Mouse (Mus musculus): ENCODE measurements at regions not wholly inside any gene's neighbourhood (a gene's known extent, or its start where the extent isn't known, plus 50 kb on each side); places are given as distances from the start of the nearest gene placed in this dataset.
"Not testable (repeated sequence)": the region's sequence is repeated elsewhere in the genome, so short reads cannot be mapped to it uniquely, and the experiment has no call there.

DNA sequence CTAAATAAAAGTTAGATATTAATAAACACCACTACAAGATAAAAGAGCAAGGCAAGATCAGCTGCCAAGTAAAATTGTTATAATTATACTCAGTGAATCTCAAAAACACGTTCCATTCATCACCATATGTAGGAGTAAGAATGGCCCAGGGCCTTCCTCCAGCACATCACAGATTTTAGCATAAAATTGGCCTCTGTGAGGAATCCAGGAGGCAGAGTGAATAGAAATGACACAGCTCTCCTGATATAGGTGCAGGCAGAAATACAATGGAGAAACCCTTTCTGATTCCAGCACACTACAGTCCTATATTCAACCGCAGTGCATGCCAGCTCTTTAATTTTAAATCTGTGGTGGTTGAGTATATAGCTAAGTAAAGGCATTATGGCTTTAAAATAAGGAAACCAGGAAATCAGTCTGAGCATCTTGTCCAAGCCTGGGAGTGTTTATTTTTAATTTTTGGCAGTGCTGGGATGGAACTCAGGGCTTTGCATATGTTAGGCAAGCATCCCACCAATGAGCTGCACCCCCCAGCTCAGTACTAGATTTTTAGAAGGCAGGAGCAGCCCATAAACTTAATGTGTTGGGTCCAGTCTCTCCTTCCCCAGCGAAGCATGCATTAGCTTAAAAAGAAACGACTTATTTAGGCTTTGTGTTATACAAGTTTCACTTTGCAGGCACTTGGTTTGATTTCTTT is 158.3 kb upstream of the Ptprz1 start:
- DNase-seq (ENCODE audit: low spot score in 2 of 2) = no peak

- DNase-seq (ENCODE audit: low spot score in 2 of 2) = no peak
Observed at GRCm38 (mm10) chr6:22716144-22716856, 159.0 kb upstream of the Ptprz1 start.

DNA sequence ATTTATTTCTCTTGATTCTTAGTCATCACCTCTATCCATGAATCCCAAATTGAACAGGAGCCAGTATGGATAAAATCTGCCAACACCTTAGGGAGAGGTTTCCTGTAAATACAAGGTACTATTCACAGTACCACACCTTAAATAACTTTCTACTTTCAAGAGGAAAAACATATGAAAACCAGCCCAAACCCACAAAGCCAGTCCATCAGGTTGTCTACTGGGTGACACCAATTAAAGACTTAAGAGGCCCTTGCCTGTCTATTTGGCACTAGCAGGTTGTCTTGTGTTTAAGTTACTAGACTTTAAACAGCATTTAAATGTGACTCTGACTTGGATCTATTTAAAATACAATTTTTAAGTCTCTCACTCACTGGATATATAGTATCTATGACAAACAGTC is 177.1 kb upstream of the Ptprz1 start:
- no peak for DNase-seq (ENCODE audit: low spot score in 2 of 2)

GRCm38 (mm10) chr6:22688678-22689126 is 186.6 kb upstream of the Ptprz1 start:
- no peak for DNase-seq (ENCODE audit: low spot score in 2 of 2)

- DNase-seq (ENCODE audit: low spot score in 2 of 2) = no peak
Observed at GRCm38 (mm10) chr6:22674586-22674929, 200.7 kb upstream of the Ptprz1 start.

DNA sequence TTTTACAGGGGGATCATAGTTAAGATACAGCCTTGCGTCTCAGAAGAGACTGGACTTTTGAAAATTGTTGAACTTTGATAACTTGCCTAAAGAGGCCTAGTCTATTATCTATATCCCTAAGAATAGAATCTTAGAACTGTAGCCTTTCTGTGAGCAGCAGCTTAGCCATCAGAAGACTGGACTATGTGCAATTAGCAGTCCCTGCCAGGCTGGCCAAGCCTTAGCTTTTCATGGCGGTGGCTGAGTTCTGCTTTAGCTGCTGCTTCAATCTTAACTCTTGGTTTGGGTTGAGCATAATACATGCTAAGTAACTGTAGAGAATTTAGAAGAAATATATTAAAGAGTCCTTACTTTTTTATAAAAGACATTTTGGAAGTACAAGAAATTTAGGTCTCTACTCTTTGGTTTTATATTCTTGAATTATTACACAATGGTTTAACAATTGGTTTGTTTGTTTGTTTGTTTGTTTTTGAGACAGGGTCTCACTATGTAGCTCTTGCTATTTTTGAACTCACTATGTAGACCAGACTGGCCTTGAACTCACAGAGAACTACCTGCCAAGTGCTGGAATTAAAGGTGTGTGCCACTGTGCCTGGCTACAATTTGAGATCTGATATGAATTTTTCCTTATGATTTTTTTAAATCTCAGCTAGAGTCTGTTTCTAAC is 201.2 kb upstream of the Ptprz1 start:
- DNase-seq (ENCODE audit: low spot score in 2 of 2) = no peak

DNA sequence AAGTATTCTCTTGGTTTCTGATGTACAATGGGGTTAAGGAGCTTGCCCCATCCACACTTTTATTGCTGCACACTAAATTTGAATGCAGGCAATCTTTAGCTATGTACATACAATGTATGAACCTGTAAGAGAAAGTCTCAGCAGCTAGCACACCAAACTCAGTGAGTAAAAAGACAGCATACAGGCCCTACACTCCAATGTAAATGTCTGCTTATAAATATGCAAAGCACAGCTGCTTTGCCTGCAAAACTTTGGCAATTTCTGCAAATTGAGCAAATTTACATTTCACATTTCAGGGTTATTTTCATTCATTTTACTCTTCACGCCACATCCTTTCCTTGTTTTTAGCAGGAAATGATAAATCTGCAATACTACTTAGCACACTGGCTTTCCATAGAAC is 203.8 kb upstream of the Ptprz1 start:
- DNase-seq (ENCODE audit: low spot score in 2 of 2) = no peak

DNA sequence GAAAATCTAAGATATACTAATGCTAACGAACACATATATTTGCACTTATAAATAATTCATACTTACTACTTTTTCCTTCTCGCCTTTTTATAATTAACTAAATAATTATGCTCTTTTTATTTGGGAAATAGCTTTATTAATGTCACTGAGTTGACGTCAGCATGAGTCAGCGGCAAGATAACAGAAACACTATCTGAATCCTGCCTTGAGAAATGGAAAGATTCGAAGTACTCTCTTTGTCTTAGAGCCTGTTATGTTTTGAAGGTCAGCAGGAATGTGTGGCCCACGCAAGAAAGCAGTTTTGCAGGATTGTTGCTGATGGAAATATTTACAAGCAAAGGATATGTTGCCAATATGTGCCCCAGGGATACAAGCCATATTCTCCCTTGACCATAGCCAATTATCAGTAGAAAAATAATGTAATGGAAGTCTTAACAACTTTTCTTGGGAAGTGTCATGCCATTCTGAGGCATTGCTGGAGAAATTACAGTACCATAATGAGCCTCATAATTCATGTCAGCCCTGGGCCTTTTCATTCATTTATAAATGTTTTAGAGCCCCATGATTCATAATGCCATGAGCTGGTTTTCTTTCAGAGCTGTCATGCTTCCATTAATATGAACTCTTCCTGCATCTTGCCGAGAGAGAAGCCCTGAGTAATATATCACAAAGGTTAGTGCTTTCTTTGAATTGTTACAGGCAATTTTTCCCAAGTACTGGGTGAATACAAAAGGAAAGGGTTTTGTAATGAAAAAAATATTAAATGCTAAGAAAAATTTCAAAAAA is 206.9 kb upstream of the Ptprz1 start:
- no peak for DNase-seq (ENCODE audit: low spot score in 2 of 2)

DNA sequence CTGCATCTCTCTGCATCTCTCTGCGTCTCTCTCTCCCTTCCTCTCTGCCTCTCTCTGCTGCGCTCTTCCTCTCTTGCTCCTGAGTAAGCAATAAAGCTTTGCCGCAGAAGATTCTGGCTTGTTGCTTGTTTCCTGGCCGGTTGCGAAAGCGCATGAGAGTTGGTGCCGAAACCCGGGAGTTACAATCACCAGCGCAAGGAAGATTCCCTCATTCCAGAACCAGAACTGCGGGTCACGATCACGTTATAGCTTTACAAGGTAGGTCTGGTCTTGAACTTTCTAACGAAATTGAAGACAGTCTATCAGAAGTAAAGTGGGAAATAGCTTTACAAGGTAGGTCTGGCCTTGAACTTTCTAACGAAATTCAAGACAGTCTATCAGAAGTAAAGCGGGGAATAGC is 217.9 kb upstream of the Ptprz1 start:
- DNase-seq (ENCODE audit: low spot score in 2 of 2) = not testable (repeated sequence)

DNA sequence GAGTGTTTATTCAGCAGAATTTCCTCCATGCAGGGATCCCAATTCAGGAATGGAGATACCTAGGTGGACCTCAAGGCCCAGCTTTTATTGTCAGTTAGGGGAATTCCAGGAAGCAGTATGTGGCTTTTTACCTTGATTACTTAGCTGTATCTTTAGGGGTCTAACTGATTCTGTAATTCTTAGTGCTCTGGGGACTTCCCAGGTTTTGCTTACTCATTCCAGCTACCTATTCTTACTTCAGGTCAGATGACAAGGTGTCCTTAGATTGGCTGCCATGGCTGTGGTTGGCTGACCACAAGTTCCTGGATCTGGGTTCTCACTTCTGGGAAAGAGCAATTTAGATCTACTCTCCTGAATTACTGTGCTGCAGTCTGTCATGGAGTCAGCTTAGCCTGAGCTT is 235.2 kb upstream of the Ptprz1 start:
- no peak for DNase-seq (ENCODE audit: low spot score in 2 of 2)

- DNase-seq (ENCODE audit: low spot score in 2 of 2) = no peak
Observed at GRCm38 (mm10) chr6:22635141-22635540, 240.2 kb upstream of the Ptprz1 start.

- DNase-seq (ENCODE audit: low spot score in 2 of 2) = no peak
Observed at GRCm38 (mm10) chr6:22634740-22635139, 240.6 kb upstream of the Ptprz1 start.

GRCm38 (mm10) chr6:22591592-22591991 is 235.5 kb upstream of the Fam3c start:
- DNase-seq (ENCODE audit: low spot score in 2 of 2) = no peak

- no peak for DNase-seq (ENCODE audit: low spot score in 2 of 2)
Observed at GRCm38 (mm10) chr6:22584851-22585250, 228.8 kb upstream of the Fam3c start.

DNA sequence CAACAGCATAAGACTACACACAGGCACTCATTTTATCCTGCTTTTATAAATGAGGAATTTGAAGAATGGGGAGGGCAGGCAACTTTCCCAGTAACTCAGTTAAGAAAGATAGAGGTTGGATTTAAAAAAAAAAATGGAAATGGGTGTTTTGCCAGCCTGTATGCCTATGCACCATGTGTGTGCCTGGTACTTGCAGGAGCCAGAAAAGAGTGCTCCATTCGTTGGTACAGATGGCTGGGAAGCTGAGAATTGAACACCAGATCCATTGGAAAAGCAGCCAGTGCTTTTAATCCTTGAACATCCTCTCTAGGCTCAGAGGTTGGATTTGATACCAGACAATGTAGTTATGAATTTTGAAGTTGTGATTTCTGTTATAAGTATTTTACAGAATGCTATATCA is 216.9 kb upstream of the Fam3c start:
- no peak for DNase-seq (ENCODE audit: low spot score in 2 of 2)

DNA sequence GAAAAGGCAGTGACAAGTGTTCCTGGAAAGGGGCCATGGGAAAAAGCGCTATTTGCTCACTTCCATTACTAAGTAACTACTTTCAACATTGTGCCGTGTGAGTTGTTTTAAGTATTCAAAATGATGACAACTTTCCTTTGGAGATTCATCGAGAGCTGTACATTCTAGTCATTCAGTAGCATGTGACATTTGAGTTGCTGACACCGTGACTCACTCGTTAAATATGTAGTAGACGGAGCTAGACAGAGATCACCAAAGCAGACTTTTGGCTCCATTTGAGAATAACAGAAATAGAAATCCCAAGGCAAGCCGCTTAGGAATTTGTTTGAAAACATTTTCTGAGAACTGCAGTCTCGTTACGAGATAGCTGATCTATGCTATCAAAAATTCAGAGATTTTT is 211.8 kb upstream of the Fam3c start:
- DNase-seq (ENCODE audit: low spot score in 2 of 2) = no peak

GRCm38 (mm10) chr6:22548296-22549245 is 192.5 kb upstream of the Fam3c start:
- no peak for DNase-seq (ENCODE audit: low spot score in 2 of 2)

DNA sequence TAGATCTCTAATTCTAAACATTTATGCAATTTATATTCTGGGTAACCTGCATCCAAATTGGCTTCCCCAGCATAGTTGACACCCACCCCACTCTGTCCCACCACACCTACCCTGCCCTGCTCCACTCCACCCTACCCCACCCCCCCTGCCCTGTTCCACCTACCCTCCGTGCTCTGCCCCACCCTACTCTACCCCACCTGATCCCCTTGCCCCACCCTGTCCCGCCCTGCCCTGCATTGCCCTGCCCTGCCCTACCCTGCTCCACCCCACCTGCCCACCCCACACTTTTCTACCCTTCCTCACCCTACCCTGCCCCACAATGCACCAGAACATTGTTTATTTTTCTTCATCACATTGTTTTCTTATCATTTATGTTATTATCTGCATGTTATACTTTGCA is 185.6 kb upstream of the Fam3c start:
- no peak for DNase-seq (ENCODE audit: low spot score in 2 of 2)

GRCm38 (mm10) chr6:22538254-22538653 is 182.2 kb upstream of the Fam3c start:
- no peak for DNase-seq (ENCODE audit: low spot score in 2 of 2)

GRCm38 (mm10) chr6:22524384-22524783 is 168.3 kb upstream of the Fam3c start:
- no peak for DNase-seq (ENCODE audit: low spot score in 2 of 2)

DNA sequence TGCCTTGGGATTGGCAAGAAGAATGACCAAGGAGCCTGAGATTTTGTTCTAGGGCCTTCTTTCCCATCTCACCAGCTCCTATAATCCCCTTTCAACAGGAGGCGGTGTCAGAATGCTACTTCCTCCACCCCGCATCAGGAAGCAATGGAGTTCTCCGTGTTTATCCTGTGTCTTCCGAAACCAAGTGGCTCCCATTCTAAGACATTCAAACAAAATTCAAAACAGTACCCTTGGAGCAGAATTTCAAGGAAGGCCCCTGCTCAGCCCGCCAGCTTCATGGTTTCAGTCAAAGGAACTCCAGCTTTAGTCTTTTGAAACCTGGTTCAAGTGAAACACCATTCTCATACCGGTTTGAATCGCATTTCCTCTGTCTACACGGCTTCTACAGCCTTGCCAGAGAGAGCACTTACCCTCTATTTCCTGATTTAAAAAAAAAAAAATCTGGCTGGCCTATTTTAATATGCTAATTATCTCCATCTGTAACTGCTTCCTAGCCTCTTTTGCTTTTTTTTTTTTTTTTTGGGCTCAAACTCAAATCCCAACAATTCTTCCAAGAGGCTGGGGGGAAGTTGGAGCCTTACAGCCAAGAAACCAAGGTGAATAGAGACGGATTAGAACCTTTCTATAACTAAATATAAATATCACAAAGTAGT is 167.7 kb upstream of the Fam3c start:
- DNase-seq (ENCODE audit: low spot score in 2 of 2) = no peak

Data from heart, adult 9 months (tissue).